Mouse (Mus musculus): ENCODE measurements at regions not wholly inside any gene's neighbourhood (a gene's known extent, or its start where the extent isn't known, plus 50 kb on each side); places are given as distances from the start of the nearest gene placed in this dataset.
"Not testable (repeated sequence)": the region's sequence is repeated elsewhere in the genome, so short reads cannot be mapped to it uniquely, and the experiment has no call there.

DNA sequence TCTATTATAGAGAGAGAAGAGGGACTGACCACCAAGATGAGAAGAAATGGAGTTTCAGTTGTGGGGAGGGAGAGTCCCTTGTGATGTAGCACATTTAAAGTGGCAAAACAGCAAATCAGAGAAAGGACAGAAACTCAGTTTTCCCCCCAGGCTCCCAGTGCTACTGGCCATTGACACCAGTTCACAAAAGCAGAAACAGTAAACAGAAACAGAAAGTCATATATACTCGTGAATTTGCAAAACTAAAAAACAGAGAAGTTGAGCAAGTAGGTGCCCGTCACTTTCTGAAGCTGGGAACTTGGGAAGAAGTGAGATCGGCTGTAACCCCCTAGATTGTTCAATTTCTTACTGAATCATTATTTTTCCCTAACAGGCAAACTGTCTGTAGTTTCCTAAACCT lies 86.3 kb upstream of the Gm12728 start:
- WGBS, result 93% methylated on average over 3 of the region's 3 CpGs
- no peak overlapping the region for H3K9ac ChIP-seq (ENCODE audit: low read depth, low read length)
- H3K4me2 ChIP-seq (ENCODE audit: low read length), result no peak overlapping the region
- no peaks in the 10 kb centered on the region for H3K4me1 ChIP-seq (ENCODE audit: control insufficient read depth, insufficient read depth, low read depth, low read length)
- ATAC-seq, result no peak
- no peaks in the 10 kb centered on the region for H3K27me3 ChIP-seq (replicated peaks; ENCODE audit: control insufficient read depth, insufficient read depth, low read length)
- no peak overlapping the region for H3K4me3 ChIP-seq (ENCODE audit: low read length)
- H3K36me3 ChIP-seq (ENCODE audit: control insufficient read depth, insufficient read depth, low read length), result no peaks in the 10 kb centered on the region
- no peak overlapping the region for H3K27ac ChIP-seq (ENCODE audit: low read depth, low read length)
- H3K9me3 ChIP-seq (ENCODE audit: control insufficient read depth, low read length), result no peaks in the 10 kb centered on the region

DNA sequence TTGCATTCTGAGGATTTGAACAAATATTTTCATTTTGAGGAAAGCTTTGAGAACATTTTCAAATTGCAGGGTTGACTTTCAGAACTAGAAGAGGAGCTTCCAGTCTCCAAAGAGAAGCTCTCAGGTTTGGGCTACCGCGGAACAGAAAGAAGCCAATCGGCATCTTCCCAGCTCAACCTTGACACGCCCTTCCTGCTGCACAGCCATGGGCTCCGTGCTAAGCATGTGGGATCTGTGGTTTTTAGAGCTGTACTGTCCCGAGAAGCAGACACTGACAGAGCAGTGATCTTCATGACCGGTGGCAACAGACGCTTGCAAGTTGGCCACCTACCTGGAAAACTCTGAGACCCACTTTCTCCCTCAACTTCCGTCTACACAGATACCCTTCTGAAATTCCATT lies 85.4 kb upstream of the Gm12728 start:
- H3K4me3 ChIP-seq (ENCODE audit: low read length), result no peak overlapping the region
- H3K4me1 ChIP-seq (ENCODE audit: control insufficient read depth, insufficient read depth, low read depth, low read length), result no peaks in the 10 kb centered on the region
- H3K27me3 ChIP-seq (replicated peaks; ENCODE audit: control insufficient read depth, insufficient read depth, low read length), result no peaks in the 10 kb centered on the region
- no peaks in the 10 kb centered on the region for H3K36me3 ChIP-seq (ENCODE audit: control insufficient read depth, insufficient read depth, low read length)
- H3K9me3 ChIP-seq (ENCODE audit: control insufficient read depth, low read length), result no peaks in the 10 kb centered on the region
- no peak for ATAC-seq
- no peak overlapping the region for H3K4me2 ChIP-seq (ENCODE audit: low read length)
- no peak overlapping the region for H3K9ac ChIP-seq (ENCODE audit: low read depth, low read length)
- WGBS, result 88% methylated on average over 9 of the region's 9 CpGs
- H3K27ac ChIP-seq (ENCODE audit: low read depth, low read length), result no peak overlapping the region

DNA sequence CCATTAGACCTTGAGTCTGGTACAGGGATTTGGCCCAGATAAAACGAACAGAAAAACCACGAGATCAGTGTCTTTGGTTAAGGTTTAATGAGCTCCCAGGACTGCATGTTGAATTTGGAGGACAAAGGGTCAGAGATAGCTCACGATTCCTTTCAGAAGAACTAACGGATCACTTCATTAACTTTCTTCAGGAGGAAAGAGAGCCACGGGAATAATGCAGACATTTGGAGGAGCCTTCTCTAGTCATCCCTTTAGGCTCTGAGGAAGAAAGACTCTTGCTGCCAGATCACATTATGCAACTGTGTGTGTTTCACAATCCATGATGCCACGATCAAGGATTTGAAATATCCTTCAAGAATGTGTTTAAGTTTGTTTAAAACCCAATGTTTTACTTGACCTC lies 83.7 kb upstream of the Gm12728 start:
- no peaks in the 10 kb centered on the region for H3K4me1 ChIP-seq (ENCODE audit: control insufficient read depth, insufficient read depth, low read depth, low read length)
- H3K4me2 ChIP-seq (ENCODE audit: low read length), result no peak overlapping the region
- ATAC-seq, result no peak
- 49% methylated on average over 6 of the region's 6 CpGs for WGBS
- H3K27me3 ChIP-seq (replicated peaks; ENCODE audit: control insufficient read depth, insufficient read depth, low read length), result no peaks in the 10 kb centered on the region
- no peaks in the 10 kb centered on the region for H3K9me3 ChIP-seq (ENCODE audit: control insufficient read depth, low read length)
- H3K4me3 ChIP-seq (ENCODE audit: low read length), result no peak overlapping the region
- H3K27ac ChIP-seq (ENCODE audit: low read depth, low read length), result no peak overlapping the region
- no peaks in the 10 kb centered on the region for H3K36me3 ChIP-seq (ENCODE audit: control insufficient read depth, insufficient read depth, low read length)
- H3K9ac ChIP-seq (ENCODE audit: low read depth, low read length), result no peak overlapping the region

DNA sequence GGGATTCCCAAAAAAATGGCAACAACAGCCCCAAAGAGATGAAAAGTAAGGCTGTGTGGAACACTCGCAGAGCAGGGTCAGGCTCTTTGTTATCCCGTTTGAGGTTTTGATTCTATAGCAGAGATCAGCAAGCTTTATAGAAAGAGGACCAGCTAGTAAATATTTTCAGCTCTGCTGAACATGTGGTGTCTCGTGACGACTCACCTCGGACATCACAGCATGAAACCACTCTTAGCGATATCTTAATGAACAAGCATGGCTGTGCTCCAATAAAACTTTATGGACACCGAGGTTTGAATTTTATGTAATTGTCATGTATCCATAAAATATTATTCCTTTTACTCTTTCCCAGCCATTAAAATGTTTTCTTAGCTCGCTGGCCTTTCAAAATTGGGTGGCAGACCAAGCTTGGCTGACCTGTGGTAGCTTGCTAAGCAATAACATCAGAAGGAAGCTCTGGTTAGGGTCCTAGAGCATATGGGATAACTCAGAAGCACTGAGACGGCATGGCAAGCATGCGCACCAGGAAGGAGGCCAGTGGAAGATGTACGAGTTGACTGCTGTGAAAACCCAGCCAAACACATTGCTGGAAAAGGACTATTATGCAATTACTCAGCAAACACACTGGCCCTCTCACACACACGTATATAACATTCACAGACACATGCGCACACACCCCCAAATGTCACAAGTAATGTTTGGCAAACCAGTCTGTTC lies 81.4 kb upstream of the Gm12728 start:
- H3K9ac ChIP-seq (ENCODE audit: low read depth, low read length), result no peak overlapping the region
- no peak overlapping the region for H3K4me3 ChIP-seq (ENCODE audit: low read length)
- H3K27me3 ChIP-seq (replicated peaks; ENCODE audit: control insufficient read depth, insufficient read depth, low read length), result no peaks in the 10 kb centered on the region
- no peaks in the 10 kb centered on the region for H3K4me1 ChIP-seq (ENCODE audit: control insufficient read depth, insufficient read depth, low read depth, low read length)
- WGBS, result 76% methylated on average over 13 of the region's 13 CpGs
- no peak overlapping the region for H3K4me2 ChIP-seq (ENCODE audit: low read length)
- 0 out of 2 replicates have a peak, but pooled peaks cover 6% of the 10 kb centered on the region for H3K9me3 ChIP-seq (ENCODE audit: control insufficient read depth, low read length)
- no peaks in the 10 kb centered on the region for H3K36me3 ChIP-seq (ENCODE audit: control insufficient read depth, insufficient read depth, low read length)
- H3K27ac ChIP-seq (ENCODE audit: low read depth, low read length), result no peak overlapping the region
- ATAC-seq, result no peak

DNA sequence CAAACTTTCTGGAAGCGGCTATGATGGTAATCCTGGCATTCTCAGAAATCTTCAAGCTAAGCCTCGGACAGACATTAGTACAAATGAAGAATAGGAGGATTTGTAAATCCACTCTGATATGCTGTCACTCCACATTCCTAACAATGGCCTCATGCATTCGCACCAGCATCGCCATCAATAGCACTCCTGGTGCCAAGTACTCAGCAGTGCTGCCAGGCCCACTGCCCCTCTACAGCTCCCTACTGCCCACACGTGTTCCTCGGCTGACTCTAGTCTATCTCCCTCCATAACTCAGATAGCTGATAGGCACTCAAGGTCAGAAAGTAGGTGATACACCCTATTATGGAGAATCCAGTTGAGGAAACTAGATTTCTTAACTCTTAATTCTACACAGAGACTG lies 75.7 kb upstream of the Gm12728 start:
- Histone ChIP-seq H3K9ac (ENCODE audit: low read depth, low read length) (no peak overlapping the region), H3K4me1 (ENCODE audit: control insufficient read depth, insufficient read depth, low read depth, low read length) (no peaks in the 10 kb centered on the region), H3K4me2 (ENCODE audit: low read length) (no peak overlapping the region), H3K4me3 (ENCODE audit: low read length) (no peak overlapping the region), H3K36me3 (ENCODE audit: control insufficient read depth, insufficient read depth, low read length) (no peaks in the 10 kb centered on the region), H3K27ac (ENCODE audit: low read depth, low read length) (no peak overlapping the region), H3K27me3 (replicated peaks; ENCODE audit: control insufficient read depth, insufficient read depth, low read length) (no peaks in the 10 kb centered on the region), H3K9me3 (ENCODE audit: control insufficient read depth, low read length) (0 out of 2 replicates have a peak, but pooled peaks cover 8% of the 10 kb centered on the region)
- WGBS, result 85% methylated on average over 6 of the region's 6 CpGs
- ATAC-seq, result no peak

DNA sequence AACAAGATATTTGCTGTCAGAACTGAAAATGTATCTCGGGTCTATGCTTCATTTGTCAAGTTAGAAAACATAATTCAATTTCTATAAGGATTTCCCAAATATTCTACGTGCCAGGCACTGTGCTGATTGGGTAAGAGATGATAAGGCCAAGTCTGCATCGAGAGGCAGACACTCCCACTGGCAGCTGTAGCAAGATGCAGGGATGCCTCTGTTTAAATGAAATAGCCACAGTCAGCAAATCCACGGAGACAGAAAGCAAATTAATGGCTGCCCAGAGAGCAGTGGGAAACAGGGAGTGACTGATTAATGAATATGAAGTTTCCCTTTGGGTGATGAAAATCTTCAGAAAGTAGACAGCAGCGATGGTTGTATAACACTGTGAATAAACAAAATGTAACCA lies 71.6 kb upstream of the Gm12728 start:
- no peak for ATAC-seq
- H3K9me3 ChIP-seq (ENCODE audit: control insufficient read depth, low read length), result 0 out of 2 replicates have a peak, but pooled peaks cover 6% of the 10 kb centered on the region
- H3K27me3 ChIP-seq (replicated peaks; ENCODE audit: control insufficient read depth, insufficient read depth, low read length), result no peaks in the 10 kb centered on the region
- H3K9ac ChIP-seq (ENCODE audit: low read depth, low read length), result no peak overlapping the region
- H3K4me2 ChIP-seq (ENCODE audit: low read length), result no peak overlapping the region
- H3K27ac ChIP-seq (ENCODE audit: low read depth, low read length), result no peak overlapping the region
- no peak overlapping the region for H3K4me3 ChIP-seq (ENCODE audit: low read length)
- no peaks in the 10 kb centered on the region for H3K36me3 ChIP-seq (ENCODE audit: control insufficient read depth, insufficient read depth, low read length)
- no peaks in the 10 kb centered on the region for H3K4me1 ChIP-seq (ENCODE audit: control insufficient read depth, insufficient read depth, low read depth, low read length)
- WGBS, result 52% methylated on average over 5 of the region's 5 CpGs

DNA sequence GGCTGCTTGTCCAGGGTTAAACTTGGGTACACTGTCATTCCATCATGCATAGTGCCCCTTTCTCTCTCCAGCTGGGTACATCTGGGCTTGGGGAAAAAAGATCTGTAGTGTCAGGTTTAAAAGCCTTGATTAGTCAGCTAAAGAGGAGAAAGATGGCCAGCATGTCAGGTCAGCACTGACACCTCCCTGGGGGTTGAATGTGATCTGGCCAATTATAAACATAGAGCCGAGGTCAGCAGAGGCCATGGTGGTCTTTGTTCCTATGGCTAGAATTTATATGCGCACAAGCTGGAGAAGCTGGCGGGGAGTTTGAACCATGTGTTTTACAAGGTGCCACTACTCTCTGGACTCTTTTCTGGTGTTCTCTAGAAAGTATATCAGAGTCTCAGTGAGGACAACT lies 61.0 kb upstream of the Gm12728 start:
- ATAC-seq, result no peak
- Histone ChIP-seq H3K9ac (ENCODE audit: low read depth, low read length) (no peak overlapping the region), H3K4me2 (ENCODE audit: low read length) (no peak overlapping the region), H3K9me3 (ENCODE audit: control insufficient read depth, low read length) (no peaks in the 10 kb centered on the region), H3K4me3 (ENCODE audit: low read length) (no peak overlapping the region), H3K4me1 (ENCODE audit: control insufficient read depth, insufficient read depth, low read depth, low read length) (no peaks in the 10 kb centered on the region), H3K36me3 (ENCODE audit: control insufficient read depth, insufficient read depth, low read length) (no peaks in the 10 kb centered on the region), H3K27me3 (replicated peaks; ENCODE audit: control insufficient read depth, insufficient read depth, low read length) (no peaks in the 10 kb centered on the region), H3K27ac (ENCODE audit: low read depth, low read length) (no peak overlapping the region)
- WGBS, result 67% methylated on average over 3 of the region's 3 CpGs

DNA sequence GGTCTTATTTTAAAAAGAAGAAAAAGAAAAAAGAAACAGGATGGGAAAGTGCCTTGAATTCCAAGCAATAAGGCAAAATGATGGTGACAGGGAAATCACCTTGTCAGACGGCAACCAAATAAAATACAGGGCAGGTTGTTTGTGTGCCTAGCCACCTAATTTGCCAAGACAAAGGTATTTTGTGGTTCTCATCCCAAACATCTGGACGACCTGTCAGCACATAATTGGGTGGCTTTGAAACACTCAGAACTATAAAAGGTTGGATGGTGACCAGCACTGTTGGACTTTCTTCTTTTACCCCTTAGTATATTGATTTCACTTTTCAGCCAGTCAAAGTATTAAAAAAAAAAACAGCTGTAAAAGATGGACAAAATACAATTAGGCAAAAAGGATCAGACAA lies 58.8 kb upstream of the Gm12728 start:
- H3K27ac ChIP-seq (ENCODE audit: low read depth, low read length), result no peak overlapping the region
- H3K36me3 ChIP-seq (ENCODE audit: control insufficient read depth, insufficient read depth, low read length), result no peaks in the 10 kb centered on the region
- H3K4me2 ChIP-seq (ENCODE audit: low read length), result no peak overlapping the region
- H3K4me3 ChIP-seq (ENCODE audit: low read length), result no peak overlapping the region
- H3K4me1 ChIP-seq (ENCODE audit: control insufficient read depth, insufficient read depth, low read depth, low read length), result no peaks in the 10 kb centered on the region
- no peak for ATAC-seq
- H3K27me3 ChIP-seq (replicated peaks; ENCODE audit: control insufficient read depth, insufficient read depth, low read length), result no peaks in the 10 kb centered on the region
- 79% methylated on average over 2 of the region's 2 CpGs for WGBS
- no peaks in the 10 kb centered on the region for H3K9me3 ChIP-seq (ENCODE audit: control insufficient read depth, low read length)
- no peak overlapping the region for H3K9ac ChIP-seq (ENCODE audit: low read depth, low read length)

DNA sequence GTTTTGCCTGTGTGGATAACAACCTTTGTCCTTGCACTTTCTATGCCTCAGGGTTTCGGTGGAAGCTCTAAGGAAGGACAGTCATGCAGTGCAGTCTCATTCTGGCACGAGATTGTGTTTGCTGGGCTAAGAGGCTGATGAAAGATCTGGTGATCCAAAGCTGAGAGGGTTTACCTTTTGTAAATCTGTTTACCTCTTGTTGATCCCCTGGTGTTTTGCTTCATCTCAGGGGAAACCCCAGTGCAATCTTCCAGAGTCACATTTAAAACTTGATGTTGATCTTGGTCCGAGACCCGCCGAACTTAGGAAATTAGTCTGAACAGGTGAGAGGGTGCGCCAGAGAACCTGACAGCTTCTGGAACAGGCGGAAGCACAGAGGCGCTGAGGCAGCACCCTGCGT lies 54.6 kb upstream of the Gm12728 start:
- H3K36me3 ChIP-seq (ENCODE audit: control insufficient read depth, insufficient read depth, low read length); H3K4me1 ChIP-seq (ENCODE audit: control insufficient read depth, insufficient read depth, low read depth, low read length); H3K4me2 ChIP-seq (ENCODE audit: low read length); H3K9me3 ChIP-seq (ENCODE audit: control insufficient read depth, low read length); ATAC-seq; H3K27ac ChIP-seq (ENCODE audit: low read depth, low read length); H3K27me3 ChIP-seq (replicated peaks; ENCODE audit: control insufficient read depth, insufficient read depth, low read length); H3K4me3 ChIP-seq (ENCODE audit: low read length); H3K9ac ChIP-seq (ENCODE audit: low read depth, low read length): not testable (repeated sequence)
- 92% methylated on average over 6 of the region's 9 CpGs for WGBS
